Mouse (Mus musculus): ENCODE measurements at regions not wholly inside any gene's neighbourhood (a gene's known extent, or its start where the extent isn't known, plus 50 kb on each side); places are given as distances from the start of the nearest gene placed in this dataset.

- in situ Hi-C loops (cut with MboI, MseI): no loop called here
Measured at GRCm38 (mm10) chr9:46469521-46469920, 149.7 kb upstream of the 4931429L15Rik start.

GRCm38 (mm10) chr9:46468306-46468705 is 148.5 kb upstream of the 4931429L15Rik start:
- in situ Hi-C loops (cut with MboI, MseI): no loop called here

DNA sequence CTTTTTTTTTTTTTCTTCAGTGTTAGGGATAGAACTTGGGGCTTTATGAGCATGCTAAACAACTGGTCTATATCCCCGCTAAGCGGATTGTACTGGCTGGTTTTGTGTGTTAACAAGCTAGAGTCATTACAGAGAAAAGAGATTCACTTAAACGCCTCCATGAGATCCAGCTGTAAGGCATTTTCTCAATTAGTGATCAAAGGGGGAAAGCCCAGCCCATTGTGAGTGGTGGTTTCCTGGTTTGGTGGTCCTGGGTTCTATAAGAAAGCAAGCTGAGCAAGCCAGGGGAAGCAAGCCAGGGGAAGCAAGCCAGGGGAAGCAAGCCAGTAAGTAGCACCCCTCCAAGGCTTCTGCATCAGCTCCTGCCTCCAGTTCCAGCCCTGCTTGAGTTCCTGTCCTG is 147.9 kb upstream of the 4931429L15Rik start:
- in situ Hi-C loops (cut with MboI, MseI): no loop called here

DNA sequence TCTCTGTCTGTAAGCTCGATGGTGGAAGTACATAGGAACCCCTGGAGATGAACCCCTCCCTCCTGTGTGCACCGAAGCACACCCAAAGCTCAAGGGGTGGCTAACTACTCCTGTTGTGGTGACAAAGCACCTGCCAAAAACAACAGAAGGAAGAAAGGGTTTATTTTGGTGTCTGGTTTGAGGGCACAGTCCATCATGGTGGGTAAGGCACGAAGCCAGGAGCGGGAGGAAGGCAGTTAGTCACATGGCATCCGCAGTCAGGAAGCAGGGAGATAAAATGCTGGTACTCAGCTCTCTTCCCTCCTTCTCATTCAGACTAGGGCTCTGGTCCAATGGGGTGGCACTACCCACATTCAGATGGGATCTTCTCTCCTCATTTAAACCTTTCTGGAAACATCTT is 142.9 kb upstream of the 4931429L15Rik start:
- in situ Hi-C loops (cut with MboI, MseI): no loop called here

DNA sequence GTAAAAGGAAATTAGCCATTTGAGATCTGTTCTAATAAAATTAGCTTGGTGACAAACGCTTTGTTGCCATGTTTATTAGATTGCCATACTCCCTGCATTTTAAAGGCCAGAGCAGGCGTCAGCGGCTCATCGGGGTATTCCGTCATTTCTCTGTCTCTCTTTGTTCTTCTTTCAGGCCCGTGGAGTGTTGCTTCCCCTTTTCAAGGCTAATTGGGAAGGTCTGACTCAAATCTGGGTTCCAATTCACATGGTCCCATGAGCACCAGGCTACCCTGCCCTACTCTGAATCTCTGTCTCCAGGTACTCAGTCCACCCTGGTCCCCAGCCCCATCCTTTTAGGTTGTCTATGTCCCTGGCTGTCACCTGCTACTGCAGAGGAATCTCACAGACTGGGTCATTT is 138.2 kb upstream of the 4931429L15Rik start:
- in situ Hi-C loops (cut with MboI, MseI): no loop called here

DNA sequence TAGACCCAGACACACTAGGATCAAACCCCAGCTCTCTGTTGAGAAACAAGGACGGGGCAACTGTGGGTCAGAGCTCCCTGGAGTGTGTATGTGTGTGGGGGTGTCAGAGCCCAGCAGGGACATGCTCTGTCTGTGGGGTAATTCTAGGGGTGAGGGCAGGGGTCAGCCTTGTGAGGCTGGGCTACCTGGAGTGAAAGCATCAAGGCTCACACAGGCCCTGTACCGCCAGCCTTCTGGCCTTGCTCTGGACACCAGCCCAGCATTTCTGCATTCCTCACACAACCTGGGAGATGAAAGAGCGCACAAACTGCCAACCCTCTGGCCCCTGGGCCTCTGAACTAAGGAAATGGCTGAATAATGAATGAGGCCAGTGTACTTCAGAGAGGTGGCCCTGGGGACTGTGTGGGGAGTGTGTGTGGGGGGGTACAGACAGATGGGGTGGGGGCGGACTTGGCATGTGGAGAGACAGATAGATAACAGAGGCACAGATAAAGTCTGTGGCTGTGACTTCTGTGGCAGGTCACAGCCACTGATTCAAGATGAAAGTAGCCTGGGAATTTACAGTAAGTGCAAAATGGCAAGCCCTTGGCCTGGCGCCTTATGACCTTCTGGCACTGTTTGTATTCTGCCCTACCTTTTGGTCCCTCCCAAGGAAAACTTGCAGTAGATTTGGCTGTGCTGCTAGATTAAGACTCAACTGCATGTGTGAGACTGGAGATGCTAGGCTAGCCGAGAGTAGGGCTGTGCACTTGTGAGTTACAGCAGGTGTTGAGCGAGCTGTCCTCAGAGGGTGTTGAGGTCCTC is 135.2 kb upstream of the 4931429L15Rik start:
- in situ Hi-C loops (cut with MboI, MseI): no loop called here

DNA sequence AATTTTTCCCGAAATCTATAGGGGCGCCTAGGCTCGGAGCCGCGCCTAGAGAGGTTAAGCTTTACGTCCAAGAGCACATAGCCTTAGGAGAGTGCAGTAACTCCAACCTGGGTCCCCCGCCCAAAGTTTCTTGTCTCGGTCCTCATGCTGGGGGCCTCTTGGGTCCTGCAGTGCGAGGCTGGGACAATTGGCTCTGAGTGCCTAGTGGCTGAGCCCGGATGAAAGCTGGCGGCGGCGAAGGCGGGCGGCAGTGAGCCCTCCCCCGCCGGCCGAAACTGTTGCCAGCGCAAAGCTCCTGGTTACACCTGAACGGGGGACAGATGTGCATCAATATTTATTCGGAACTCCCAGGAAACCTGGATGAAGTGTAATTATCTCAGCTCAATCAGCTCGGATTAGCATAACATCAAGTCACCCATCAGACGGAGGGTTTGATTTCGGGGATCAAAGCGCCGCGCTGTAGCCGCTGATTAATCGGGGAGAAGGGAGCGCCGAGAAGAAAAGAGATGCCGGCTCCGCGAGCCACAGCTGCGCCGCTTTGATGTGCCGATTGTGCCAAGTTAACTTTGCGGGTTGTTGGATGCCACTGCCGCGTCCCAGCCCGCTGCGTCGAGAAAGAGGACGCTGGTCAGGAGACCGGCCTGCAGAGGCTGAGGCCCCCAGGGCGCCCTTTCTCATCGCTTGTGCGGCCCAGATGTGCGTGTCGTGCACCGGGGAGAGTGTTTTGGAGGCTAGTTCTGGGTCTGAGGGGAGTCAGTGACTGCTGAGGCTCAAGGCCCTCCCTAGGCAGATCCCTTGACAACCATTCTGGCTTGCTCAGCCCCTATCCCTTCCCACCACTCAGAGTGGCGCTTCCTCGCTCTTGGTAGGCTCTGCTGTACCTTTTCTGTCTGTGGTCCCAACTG is 123.7 kb upstream of the 4931429L15Rik start:
- in situ Hi-C loops (cut with MboI, MseI): no loop called here

GRCm38 (mm10) chr9:46442739-46443181 is 123.0 kb upstream of the 4931429L15Rik start:
- in situ Hi-C loops (cut with MboI, MseI): no loop called here

DNA sequence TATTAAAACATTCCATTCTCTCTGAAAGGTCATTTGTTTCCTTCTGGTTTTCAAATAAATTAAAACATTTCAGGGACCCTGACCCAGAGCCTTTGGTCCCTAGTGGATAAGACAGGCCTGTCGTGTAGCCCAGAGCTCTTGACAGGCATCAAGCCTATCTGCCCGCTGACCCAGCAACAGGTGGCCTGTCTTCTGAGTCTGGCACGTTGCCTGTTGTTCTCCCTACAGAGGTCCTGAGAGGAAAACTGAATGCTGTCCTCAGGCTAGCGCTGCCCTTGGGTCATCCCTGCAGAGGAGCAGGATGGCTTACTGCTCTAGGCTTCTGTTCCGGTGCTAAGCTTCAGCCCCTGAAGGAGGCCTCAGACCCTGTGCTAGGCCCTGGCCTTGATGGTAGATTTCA is 120.4 kb upstream of the 4931429L15Rik start:
- in situ Hi-C loops (cut with MboI, MseI): no loop called here

GRCm38 (mm10) chr9:46434700-46435099 is 114.9 kb upstream of the 4931429L15Rik start:
- in situ Hi-C loops (cut with MboI, MseI): no loop called here

- in situ Hi-C loops (cut with MboI, MseI): no loop called here
Measured at GRCm38 (mm10) chr9:46433716-46434115, 113.9 kb upstream of the 4931429L15Rik start.

DNA sequence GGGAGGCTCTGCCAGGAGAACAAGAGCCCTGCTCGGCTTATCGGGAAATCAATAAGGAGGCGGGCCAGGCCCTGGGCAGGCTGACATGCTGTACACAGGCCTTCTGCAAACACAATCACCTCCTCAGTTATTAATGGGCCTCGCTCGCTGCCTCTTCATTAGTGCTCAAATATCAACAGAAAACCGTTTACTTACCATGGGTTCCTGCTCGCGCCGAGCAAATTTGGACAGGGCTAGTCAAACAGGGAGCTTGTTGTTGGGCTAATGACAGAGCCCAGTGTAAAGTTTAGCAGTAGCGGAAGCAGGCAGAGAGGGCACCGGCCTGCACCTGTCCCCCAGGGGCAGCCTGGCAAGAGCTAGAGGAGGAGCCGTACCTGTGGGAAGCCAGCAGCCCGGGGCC is 111.3 kb upstream of the 4931429L15Rik start:
- in situ Hi-C loops (cut with MboI, MseI): no loop called here

GRCm38 (mm10) chr9:46423184-46423967 is 103.6 kb upstream of the 4931429L15Rik start:
- in situ Hi-C loops (cut with MboI, MseI): no loop called here

DNA sequence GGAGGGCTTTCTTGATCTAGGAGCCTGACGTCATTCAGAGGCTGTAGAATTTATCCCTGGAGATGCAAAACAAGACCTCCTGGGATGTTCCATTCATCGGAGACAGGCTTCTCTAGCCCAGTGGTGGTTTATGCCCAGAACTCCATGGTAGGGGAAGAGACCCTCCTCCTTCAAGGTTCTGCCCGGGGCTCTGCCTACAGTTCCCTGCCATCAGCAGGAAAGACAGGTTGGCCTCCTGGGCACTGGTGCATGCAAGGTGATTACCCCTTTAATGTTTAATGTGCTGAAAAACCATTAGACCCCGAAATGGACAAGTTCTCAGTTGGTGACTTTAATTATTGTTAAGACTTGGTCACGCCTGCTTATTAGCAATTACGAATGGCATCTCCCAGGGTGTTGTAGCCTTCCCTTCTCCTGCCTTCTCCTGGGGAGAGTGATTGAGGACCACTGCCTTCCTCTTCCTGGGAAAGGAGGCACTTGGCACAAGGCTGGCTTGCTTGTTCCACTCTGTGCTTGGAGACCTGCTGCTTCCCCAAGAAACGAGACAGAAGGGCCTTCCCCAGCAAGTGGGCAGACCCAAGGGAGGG is 102.0 kb upstream of the 4931429L15Rik start:
- in situ Hi-C loops (cut with MboI, MseI): no loop called here

- in situ Hi-C loops (cut with MboI, MseI): no loop called here
Measured at GRCm38 (mm10) chr9:46411686-46412085, 91.9 kb upstream of the 4931429L15Rik start.

- in situ Hi-C loops (cut with MboI, MseI): no loop called here
Measured at GRCm38 (mm10) chr9:46408776-46409175, 89.0 kb upstream of the 4931429L15Rik start.

DNA sequence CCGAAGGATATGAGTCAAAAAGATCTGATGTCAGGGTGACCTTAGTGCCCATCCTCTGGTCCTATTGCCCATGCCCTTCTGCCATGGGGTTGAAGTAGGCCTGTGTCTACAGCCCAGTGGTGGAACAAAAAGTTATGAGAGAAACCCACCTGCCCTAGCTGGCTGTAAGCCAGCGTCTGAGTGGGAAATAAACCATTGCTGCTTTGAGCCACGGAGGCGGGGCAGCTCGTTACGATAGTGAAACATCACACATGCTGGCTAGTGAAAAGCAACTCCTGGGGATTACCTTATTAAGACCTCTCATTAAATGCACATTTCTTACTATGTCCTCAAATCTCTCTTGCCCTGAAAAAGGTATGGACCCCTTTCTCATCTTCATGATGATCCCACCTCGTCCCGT is 86.8 kb upstream of the 4931429L15Rik start:
- in situ Hi-C loops (cut with MboI, MseI): no loop called here

DNA sequence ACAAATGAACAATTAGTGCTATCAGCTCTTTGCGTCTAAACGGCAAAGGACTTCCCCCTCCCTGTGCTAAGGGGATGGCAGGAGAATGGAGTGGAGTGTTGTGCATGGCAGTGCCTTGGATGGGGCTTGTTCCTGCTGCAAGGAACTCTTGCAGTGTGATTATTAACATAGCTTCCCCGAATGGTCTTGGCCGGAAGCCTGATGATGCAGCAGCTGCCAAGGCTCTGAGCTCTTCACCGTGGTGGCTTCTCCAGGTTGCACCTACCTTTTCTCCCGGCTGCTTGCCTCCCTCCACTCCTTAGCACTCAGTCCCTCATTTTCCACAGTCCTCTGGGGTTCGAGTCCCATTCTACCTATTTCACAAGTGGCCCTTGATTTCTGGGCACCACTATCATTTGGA is 76.8 kb upstream of the 4931429L15Rik start:
- in situ Hi-C loops (cut with MboI, MseI): no loop called here

- in situ Hi-C loops (cut with MboI, MseI): no loop called here
Measured at GRCm38 (mm10) chr9:46395156-46395765, 75.5 kb upstream of the 4931429L15Rik start.

- in situ Hi-C loops (cut with MboI, MseI): no loop called here
Measured at GRCm38 (mm10) chr9:46394239-46394638, 74.5 kb upstream of the 4931429L15Rik start.

All from T-helper 17 cell (primary cell).